Mouse (Mus musculus) gastrocnemius, postnatal 36 days (tissue): ENCODE measurements at regions not wholly inside any gene's neighbourhood (a gene's known extent, or its start where the extent isn't known, plus 50 kb on each side); places are given as distances from the start of the nearest gene placed in this dataset.

Source experiments
- DNase-seq, 2 experiments: peaks; one replicate each; pipeline ENCODE4 v3.0.0; 2022
- intact Hi-C: fragments of 180-260 bp; cut with DNase I; formaldehyde crosslinking; loops from one replicate; pipeline ENCODE4 v1.15.1; 2025

DNA sequence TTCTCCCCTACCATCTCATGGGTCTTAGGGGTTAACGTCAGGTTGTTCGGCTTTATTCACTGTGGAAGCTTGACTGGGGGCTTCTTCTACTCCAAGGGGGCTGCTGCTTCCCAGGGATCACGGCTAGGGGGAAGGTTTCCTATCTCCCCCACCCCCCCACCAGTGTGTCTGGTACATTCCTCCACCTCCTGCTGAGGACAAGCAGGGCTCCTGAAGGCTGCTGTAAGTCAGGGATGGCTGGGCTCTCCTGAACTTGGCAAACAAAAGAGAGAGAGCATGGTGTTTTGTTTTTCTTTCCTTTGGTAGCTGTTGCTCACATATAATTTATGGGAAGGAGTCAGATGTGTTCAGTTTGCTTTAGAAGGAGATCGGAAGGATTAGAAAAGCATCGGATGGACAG lies 54.7 kb upstream of the Commd3 start:
- DNase-seq, result no peak

GRCm38 (mm10) chr2:18609868-18610185 lies 62.4 kb upstream of the Commd3 start:
- intact Hi-C loops, result no loop called here
- DNase-seq, result no peak

More for the DNA sequence above, 54.7 kb upstream of the Commd3 start:
- intact Hi-C loops, result no loop called here

GRCm38 (mm10) chr2:18609075-18609867 lies 62.9 kb upstream of the Commd3 start:
- intact Hi-C loops, result no loop called here
- peak in 1 of 2 experiments; percentile 15 for DNase-seq

DNA sequence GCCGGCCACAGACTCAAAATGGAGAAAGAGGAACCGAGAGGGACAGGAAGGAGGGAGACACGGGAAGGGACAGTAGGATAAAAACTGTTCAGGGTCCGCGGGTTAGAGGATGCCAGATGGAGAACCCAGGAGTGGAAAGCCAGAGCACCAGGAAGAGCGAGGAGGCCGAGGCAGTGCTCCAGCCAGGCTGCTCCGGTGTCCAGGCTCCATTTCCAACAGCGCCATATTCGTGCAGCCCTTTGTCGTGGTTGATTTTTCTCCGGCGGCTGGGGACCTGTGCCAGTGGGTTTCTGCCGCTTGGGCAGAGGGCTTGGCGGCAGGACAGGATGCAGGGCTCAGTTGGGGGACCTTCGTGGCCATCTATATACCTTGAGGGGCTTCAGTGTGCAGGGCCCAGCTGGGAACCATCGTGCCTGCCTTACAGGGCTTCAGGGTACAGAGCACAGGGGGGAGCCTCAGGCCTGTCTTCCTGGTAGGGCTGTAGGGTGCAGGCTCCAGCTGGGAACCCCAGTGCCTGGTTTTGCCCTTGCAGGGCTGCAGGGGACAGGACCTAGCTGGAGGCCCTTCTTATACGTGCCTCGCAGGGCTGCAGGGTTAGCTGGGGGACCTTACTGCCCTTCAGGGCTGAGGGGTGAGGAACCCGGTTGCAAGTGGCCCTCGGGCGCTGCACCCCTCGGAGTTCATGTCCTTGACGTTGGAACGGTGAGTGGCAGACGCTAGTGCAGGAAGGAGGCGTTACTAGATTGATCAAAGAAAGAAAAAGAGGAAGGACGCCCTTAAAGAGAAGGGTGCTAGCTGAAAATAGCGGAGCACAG lies 63.7 kb upstream of the Commd3 start:
- intact Hi-C loops, result no loop called here
- DNase-seq, result peak in 1 of 2 experiments; percentile 31

GRCm38 (mm10) chr2:18607586-18608259 lies 64.5 kb upstream of the Commd3 start:
- intact Hi-C loops, result no loop called here
- DNase-seq, result no peak

- intact Hi-C loops, result no loop called here
- no peak for DNase-seq
Measured at GRCm38 (mm10) chr2:18607088-18607487, 65.1 kb upstream of the Commd3 start.

- DNase-seq, result no peak
- intact Hi-C loops, result no loop called here
Measured at GRCm38 (mm10) chr2:18592221-18592620, 80.0 kb upstream of the Commd3 start.

GRCm38 (mm10) chr2:18588232-18588631 lies 84.0 kb upstream of the Commd3 start:
- no peak for DNase-seq
- intact Hi-C loops, result loop anchor here (5.0 kb wide), 1 partner anchor 84 kb away; the partner anchor contains the start of gene Commd3

DNA sequence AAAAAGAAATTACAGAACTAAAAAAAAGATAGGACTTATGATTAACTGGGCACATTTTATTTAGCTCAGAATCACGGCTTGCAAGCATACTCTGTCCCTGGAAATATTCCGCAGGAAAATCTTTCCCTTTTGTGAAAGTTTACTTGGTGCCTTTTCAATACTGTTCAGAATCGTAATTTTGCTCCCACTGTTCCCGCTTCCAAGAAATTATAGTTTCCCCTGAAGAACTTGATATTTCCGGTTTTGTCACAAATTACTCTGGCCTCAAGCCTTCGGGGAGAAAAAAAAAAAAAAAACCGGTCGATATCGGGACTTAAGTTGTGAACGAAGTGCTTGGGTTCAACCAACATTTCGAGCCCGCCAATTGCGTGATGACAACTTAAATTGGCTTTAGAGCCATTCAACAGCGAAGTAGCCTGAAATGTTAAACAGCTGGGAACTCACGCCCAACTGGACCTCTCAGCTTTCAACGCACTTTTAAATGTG lies 84.4 kb upstream of the Commd3 start:
- DNase-seq, result no peak
- intact Hi-C loops, result loop anchor here (5.0 kb wide), 1 partner anchor 85 kb away; the partner anchor contains the start of gene Commd3

DNA sequence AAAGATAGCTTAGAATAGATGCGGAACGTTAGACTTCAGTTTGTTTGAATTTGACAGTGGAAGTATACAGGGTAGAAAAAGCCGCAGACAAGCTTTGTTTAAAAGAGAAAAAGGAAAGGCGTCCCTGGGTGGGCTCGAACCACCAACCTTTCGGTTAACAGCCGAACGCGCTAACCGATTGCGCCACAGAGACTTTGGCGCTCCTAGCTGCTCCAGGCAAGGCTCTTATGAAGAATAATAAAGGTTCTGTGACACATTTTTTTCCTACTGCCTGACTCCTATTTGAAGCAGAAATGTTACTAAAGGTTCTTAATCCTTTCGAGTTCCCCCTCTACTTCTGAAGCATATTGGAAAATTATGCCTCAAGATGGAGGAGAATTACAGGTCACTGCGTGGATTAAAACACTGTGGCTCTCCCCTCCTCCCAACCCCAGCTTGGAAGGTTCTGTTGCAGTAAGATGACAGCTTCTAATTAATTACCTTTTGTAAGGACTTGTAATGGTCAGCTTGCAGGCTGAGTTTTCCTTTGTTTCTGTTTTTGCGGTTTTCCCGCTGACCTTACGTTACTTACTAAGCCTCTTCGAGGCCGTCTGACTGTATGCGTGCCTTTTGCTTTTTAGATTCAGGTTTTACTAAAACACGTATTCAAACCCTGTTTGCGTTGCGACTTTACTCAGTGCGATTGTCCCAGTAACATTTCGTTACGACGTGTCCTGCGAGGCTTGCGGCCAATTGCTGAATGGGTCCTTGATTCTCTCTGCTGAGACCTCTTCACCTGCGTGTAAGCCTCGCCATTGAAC lies 85.1 kb upstream of the Commd3 start:
- peak; percentile 73 to 78 for DNase-seq
- intact Hi-C loops, result loop anchor here (5.0 kb wide), 1 partner anchor 85 kb away; the partner anchor contains the start of gene Commd3

GRCm38 (mm10) chr2:18585564-18586336 lies 86.4 kb upstream of the Commd3 start:
- no peak for DNase-seq
- intact Hi-C loops, result loop anchor here (5.0 kb wide), 1 partner anchor 87 kb away; the partner anchor contains the start of gene Commd3

DNA sequence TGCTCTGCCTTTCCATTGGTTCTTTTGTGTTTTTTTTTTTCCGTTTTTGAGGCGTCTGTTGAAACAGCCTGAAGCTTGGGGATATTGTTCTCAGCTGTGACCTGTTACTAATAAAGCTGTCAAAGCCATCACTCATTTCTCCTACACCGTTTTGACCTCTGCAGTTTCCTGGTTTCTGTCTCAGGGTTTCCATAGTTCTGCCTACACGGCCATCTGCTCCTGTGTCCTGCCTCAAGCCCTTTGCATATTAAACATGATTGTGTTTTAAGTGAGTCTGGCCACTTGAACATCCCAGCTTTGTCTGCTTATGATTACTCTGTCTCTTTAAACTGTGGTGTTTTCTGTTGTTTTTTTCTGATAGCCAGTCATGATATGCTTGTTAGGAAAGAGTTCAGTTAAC lies 114.1 kb upstream of the Commd3 start:
- intact Hi-C loops, result no loop called here
- DNase-seq, result no peak

- DNase-seq, result no peak
- intact Hi-C loops, result no loop called here
Measured at GRCm38 (mm10) chr2:18547964-18548643, 124.1 kb upstream of the Commd3 start.

GRCm38 (mm10) chr2:18524387-18524786 lies 131.8 kb upstream of the Dnajc1 start:
- intact Hi-C loops, result no loop called here
- no peak for DNase-seq

GRCm38 (mm10) chr2:18523911-18524310 lies 131.3 kb upstream of the Dnajc1 start:
- intact Hi-C loops, result no loop called here
- DNase-seq, result no peak

GRCm38 (mm10) chr2:18513435-18513834 lies 120.8 kb upstream of the Dnajc1 start:
- DNase-seq, result no peak

GRCm38 (mm10) chr2:18509317-18509716 lies 116.7 kb upstream of the Dnajc1 start:
- DNase-seq, result no peak
- intact Hi-C loops, result no loop called here

More at GRCm38 (mm10) chr2:18513435-18513834, 120.8 kb upstream of the Dnajc1 start:
- intact Hi-C loops, result no loop called here

DNA sequence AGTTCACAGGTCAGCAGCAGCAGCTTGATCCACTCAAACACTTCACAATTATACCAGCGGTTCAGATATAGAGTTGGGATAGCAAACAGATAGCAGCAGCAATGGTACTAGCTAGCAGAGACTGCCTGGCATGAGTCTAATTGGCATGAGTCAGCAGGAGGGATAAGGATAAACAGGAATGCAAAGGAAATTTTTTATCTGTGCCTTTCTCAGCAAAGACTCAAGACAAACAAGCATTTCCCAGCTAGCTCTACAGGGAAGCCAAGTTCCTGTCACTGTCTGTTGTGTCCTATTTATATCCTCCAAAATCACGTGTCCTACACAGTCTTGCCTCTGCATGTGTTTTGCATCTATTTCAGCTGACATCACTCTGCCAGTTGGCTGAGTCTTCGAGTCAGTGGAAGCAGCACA lies 80.7 kb upstream of the Dnajc1 start:
- intact Hi-C loops, result no loop called here
- DNase-seq, result no peak

DNA sequence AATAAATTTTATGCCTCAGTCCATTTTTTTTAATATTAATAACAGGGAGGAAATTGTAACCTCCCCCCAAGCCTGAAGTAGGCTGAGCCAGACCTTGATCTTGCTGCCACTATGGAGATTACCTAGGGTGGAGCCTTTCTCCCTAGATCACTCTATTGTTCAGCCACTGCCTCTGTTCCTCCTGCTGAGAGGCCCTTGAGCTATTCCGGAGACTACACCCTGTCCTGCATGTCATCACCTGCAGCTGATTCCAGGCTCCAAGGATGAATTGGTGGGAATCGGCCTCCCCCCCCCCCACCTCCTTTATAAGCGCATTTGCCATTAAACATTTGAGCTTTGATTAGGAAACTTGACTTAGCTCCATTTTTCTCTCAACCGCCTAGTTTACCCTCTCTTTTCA lies 68.3 kb upstream of the Dnajc1 start:
- intact Hi-C loops, result no loop called here
- no peak for DNase-seq
